Mouse (Mus musculus) forebrain, embryonic 14.5 days (tissue): Measurements from ENCODE around the gene Zfp709. TPM values are rescaled to one million over a fixed set of nuclear protein-coding genes. Genes with fewer than 3 reads are reported as not detected.

Experiments
- polyA plus RNA-seq: library from polyadenylated mRNA; unstranded; fragments of >200 nt; fragmentation: Nextera tagmentation; extraction: Ambion mirVana; gene quantifications from 2 replicates; pipeline ENCODE4 v1.2.1, GENCODE M21; 2014

Zfp709 gene
- polyA plus RNA-seq, 1 experiment from 2014 or later = 9.1 TPM

Other genes with a start within 250 kb of the Zfp709 start
- gene Unc13a, start 210.3 kb upstream of the Zfp709 start, polyA plus RNA-seq = 13.9 and 16.7 TPM in 2 replicates
- gene Jak3, start 205.7 kb upstream of the Zfp709 start, polyA plus RNA-seq = 1.4 and 2.1 TPM in 2 replicates
- gene Insl3, start 192.8 kb upstream of the Zfp709 start, polyA plus RNA-seq = 0.63 TPM in 1 of 2 replicates, not detected in the other
- gene B3gnt3, start 180.2 kb upstream of the Zfp709 start, polyA plus RNA-seq = 0.10 and 0.22 TPM in 2 replicates
- gene Fcho1, start 156.3 kb upstream of the Zfp709 start, polyA plus RNA-seq = 38.6 and 47.4 TPM in 2 replicates
- gene Zfp882, start 26.6 kb downstream of the Zfp709 start, polyA plus RNA-seq = 15.4 and 19.7 TPM in 2 replicates
- gene Zfp617, start 26.6 kb downstream of the Zfp709 start, polyA plus RNA-seq = 31.6 and 32.1 TPM in 2 replicates
- gene Zfp961, start 69.0 kb downstream of the Zfp709 start, polyA plus RNA-seq = 26.2 and 27.8 TPM in 2 replicates
- gene Cyp4f18, start 127.6 kb downstream of the Zfp709 start, polyA plus RNA-seq = 0.12 and 0.23 TPM in 2 replicates
- gene Olfr372, start 159.2 kb downstream of the Zfp709 start, polyA plus RNA-seq = not detected in 2 replicates
- not detected in 2 replicates for gene Olfr373, start 201.2 kb downstream of the Zfp709 start, polyA plus RNA-seq
- gene Olfr374, start 225.0 kb downstream of the Zfp709 start, polyA plus RNA-seq = 0.04 TPM in 1 of 2 replicates, not detected in the other